Mouse (Mus musculus): ENCODE measurements around the gene Ugdh. TPM values are rescaled to one million over a fixed set of nuclear protein-coding genes. Genes with fewer than 3 reads are reported as not detected.

The Ugdh gene
- total and polyA plus RNA-seq, 3 experiments = 9.5 to 31.3 TPM; not detected in 1

DNA sequence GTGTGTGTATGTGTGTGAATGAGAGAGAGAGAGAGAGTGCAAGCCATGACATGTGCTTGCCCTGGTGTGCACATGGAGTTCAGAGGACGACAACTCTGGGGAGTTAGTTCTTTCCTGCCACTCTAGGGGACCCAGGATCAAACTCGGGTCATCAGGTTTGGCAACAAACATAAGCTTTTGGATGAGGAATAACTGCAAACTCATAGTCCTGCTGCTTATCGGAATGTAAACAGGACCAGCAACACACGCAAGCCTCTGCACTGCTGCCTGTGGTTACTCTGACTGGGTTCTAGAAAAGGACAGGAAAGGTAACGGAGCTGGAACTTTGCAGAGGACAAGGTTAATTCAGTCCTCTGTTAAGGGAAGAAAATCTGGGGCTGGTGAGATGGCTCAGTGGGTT, 10.5 kb downstream of the Ugdh start:
- Histone ChIP-seq H3K9ac (ENCODE audit: control insufficient read depth, low read depth, low read length, poor library complexity, severe bottlenecking) (no peak overlapping the region), H3K27ac (ENCODE audit: control insufficient read depth, low read depth, low read length) (no peak overlapping the region), H3K4me3 (ENCODE audit: control insufficient read depth in 1 of 2, insufficient read depth in 1 of 2, low read depth in 2 of 2, low read length in 2 of 2) (no peak overlapping the region), H3K9me3 (replicated peaks; ENCODE audit: insufficient read depth, low read length) (no peaks in the 10 kb centered on the region), H3K36me3 (ENCODE audit: control insufficient read depth in 1 of 2, insufficient read depth in 2 of 2, low read length in 2 of 2) (peaks cover 0 to 11% of the 10 kb centered on the region in 2 experiments; a peak in 2 of 4 replicates), H3K27me3 (ENCODE audit: control insufficient read depth in 1 of 2, insufficient read depth in 2 of 2, low read length in 2 of 2) (no peaks in the 10 kb centered on the region), H3K79me2 (ENCODE audit: control insufficient read depth, insufficient read depth, low read length, poor library complexity) (no peaks in the 10 kb centered on the region), H3K4me1 (ENCODE audit: control insufficient read depth in 1 of 2, insufficient read depth in 2 of 2, low read length in 2 of 2) (peaks cover 0 to 4% of the 10 kb centered on the region in 2 experiments; a peak in 1 of 4 replicates)
- TF ChIP-seq POLR2AphosphoS5 (IDR thresholded peaks at IDR 0.05; ENCODE audit: borderline replicate concordance, low read depth, low read length) (no peak), TBP (IDR thresholded peaks at IDR 0.05; ENCODE audit: low read depth, low read length) (no peak), BHLHE40 (IDR thresholded peaks at IDR 0.05; ENCODE audit: borderline replicate concordance, low read depth, low read length) (no peak), HCFC1 (IDR thresholded peaks at IDR 0.05; ENCODE audit: low read depth, low read length) (no peak), MAFK (IDR thresholded peaks at IDR 0.05; ENCODE audit: borderline replicate concordance, low read depth, low read length) (no peak)
- no peak for DNase-seq (ENCODE audit: low read depth, low spot score)

- no peak overlapping the region for H3K9ac ChIP-seq (ENCODE audit: control insufficient read depth, low read depth, low read length, poor library complexity, severe bottlenecking)
- TF ChIP-seq MAZ (IDR thresholded peaks at IDR 0.05; ENCODE audit: low read depth, low read length) (no peak), EP300 (IDR thresholded peaks at IDR 0.05; ENCODE audit: low read depth in 1 of 2, low read length in 2 of 2) (peak in 1 of 2 experiments; percentile 41; a peak in 1 of 4 replicates), ZMIZ1 (IDR thresholded peaks at IDR 0.05; ENCODE audit: low read depth, low read length) (no peak), MYB (IDR thresholded peaks at IDR 0.05; ENCODE audit: low read depth, low read length) (no peak), RCOR1 (IDR thresholded peaks at IDR 0.05; ENCODE audit: low read depth, low read length) (0 out of 2 replicates have a peak, but pooled peaks have one; percentile 42), USF2 (IDR thresholded peaks at IDR 0.05; ENCODE audit: borderline replicate concordance in 1 of 2, insufficient read depth in 1 of 2, low read depth in 1 of 2, low read length in 2 of 2) (no peak), POLR2A (IDR thresholded peaks at IDR 0.05; ENCODE audit: control insufficient read depth in 1 of 2, insufficient read depth in 1 of 2, low read depth in 1 of 2, low read length in 2 of 2, poor library complexity in 1 of 2) (no peak), TCF12 (IDR thresholded peaks at IDR 0.05; ENCODE audit: low read depth, low read length) (no peak), CHD2 (IDR thresholded peaks at IDR 0.05; ENCODE audit: low read length) (no peak), MAFK (IDR thresholded peaks at IDR 0.05; ENCODE audit: borderline replicate concordance, low read depth, low read length) (no peak), POLR2AphosphoS2 (IDR thresholded peaks at IDR 0.05; ENCODE audit: low read length) (no peak), POLR2AphosphoS5 (IDR thresholded peaks at IDR 0.05; ENCODE audit: borderline replicate concordance, low read depth, low read length) (no peak), UBTF (IDR thresholded peaks at IDR 0.05; ENCODE audit: borderline replicate concordance, insufficient read depth, low read depth, low read length) (no peak), MYC (IDR thresholded peaks at IDR 0.05; ENCODE audit: low read depth, low read length) (no peak), USF1 (IDR thresholded peaks at IDR 0.05; ENCODE audit: low read depth, low read length) (no peak)
- peak; percentile 45 for DNase-seq (ENCODE audit: low read depth, low spot score)
- H3K27me3 ChIP-seq (ENCODE audit: control insufficient read depth in 1 of 2, insufficient read depth in 2 of 2, low read length in 2 of 2) = no peaks in the 10 kb centered on the region
- peaks cover 0 to 4% of the 10 kb centered on the region in 2 experiments; a peak in 1 of 4 replicates for H3K4me1 ChIP-seq (ENCODE audit: control insufficient read depth in 1 of 2, insufficient read depth in 2 of 2, low read length in 2 of 2)
- no peaks in the 10 kb centered on the region for H3K9me3 ChIP-seq (replicated peaks; ENCODE audit: insufficient read depth, low read length)
- H3K27ac ChIP-seq (ENCODE audit: control insufficient read depth, low read depth, low read length) = no peak overlapping the region; the same call in 1 of the 2 replicates
- H3K4me3 ChIP-seq (ENCODE audit: control insufficient read depth in 1 of 2, insufficient read depth in 1 of 2, low read depth in 2 of 2, low read length in 2 of 2) = no peak overlapping the region
- no peaks in the 10 kb centered on the region for H3K79me2 ChIP-seq (ENCODE audit: control insufficient read depth, insufficient read depth, low read length, poor library complexity)
- H3K36me3 ChIP-seq (ENCODE audit: control insufficient read depth in 1 of 2, insufficient read depth in 2 of 2, low read length in 2 of 2) = peaks cover 0 to 11% of the 10 kb centered on the region in 2 experiments; a peak in 2 of 4 replicates
Measured at GRCm38 (mm10) chr5:65424215-65424614, 11.5 kb downstream of the Ugdh start.
